Mouse (Mus musculus) lung, adult 2 months (tissue): ENCODE measurements around the gene Plcl2.

Source experiments
- CTCF ChIP-seq: fragments of 200-500 bp; IDR thresholded peaks from 2 replicates; pipeline ENCODE4 v1.5.1; 2011; ENCODE audit warnings: mild to moderate bottlenecking, low read length, control low read depth; ENCODE audit not compliant: insufficient read depth
- POLR2A ChIP-seq: fragments of 200-500 bp; IDR thresholded peaks from 2 replicates; pipeline ENCODE4 v1.6.1; 2011; ENCODE audit warnings: low read depth, mild to moderate bottlenecking, control low read depth, low read length, borderline replicate concordance; ENCODE audit errors: extremely low read depth

- TF ChIP-seq POLR2A = no peak
- no peak for TF ChIP-seq CTCF
Observed at GRCm38 (mm10) chr17:50679613-50680534, 170.7 kb downstream of the Plcl2 start.
